Mouse (Mus musculus): ENCODE results near the gene Zcchc3. TPM values are rescaled to one million over a fixed set of nuclear protein-coding genes. Genes with fewer than 3 reads are reported as not detected.

The Zcchc3 gene
- polyA plus RNA-seq, 1 experiment: 0.90 TPM

DNA sequence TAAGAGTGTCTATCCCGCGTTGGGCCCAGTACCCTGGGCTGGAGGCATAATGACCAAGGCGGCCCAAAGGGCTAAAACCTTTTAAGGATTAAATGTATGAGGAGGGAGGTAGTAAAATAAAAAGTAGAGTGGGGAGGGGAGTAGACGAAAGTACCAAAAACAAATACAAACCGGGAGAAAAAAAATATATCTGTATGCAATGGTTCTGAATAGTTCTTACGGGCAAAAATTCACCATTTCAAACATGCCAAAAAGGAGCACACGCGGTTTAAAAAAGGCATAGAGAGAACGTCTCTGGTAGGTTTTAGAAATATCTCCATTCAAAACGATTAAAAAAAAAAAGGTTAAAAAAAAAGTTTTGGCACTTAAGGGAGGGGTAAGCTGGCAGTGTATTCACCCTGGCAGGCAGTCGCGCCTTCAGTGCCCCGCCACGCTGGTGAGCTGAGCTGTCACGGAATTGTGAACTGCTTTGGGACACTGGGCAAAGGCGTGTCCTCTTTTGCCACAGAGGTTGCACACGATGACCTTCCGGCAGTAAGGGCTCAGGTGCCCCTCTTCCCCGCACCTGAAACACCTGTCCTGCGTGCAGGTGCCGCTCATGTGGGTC is 1.6 kb downstream of the Zcchc3 start:
- TF ChIP-seq TAL1 (IDR thresholded peaks at IDR 0.05; ENCODE audit: low read length) (no peak), GATA1 (IDR thresholded peaks at IDR 0.05; ENCODE audit: low read length) (no peak)
- Histone ChIP-seq H3K9me3 (ENCODE audit: control insufficient read depth, low read length) (peaks cover 7% of the 10 kb centered on the region), H3K4me1 (ENCODE audit: control insufficient read depth) (peaks cover 56% of the 10 kb centered on the region), H3K27me3 (ENCODE audit: control insufficient read depth) (no peaks in the 10 kb centered on the region), H3K36me3 (ENCODE audit: control insufficient read depth) (peaks cover 25% of the 10 kb centered on the region), H3K4me3 (replicated peaks) (peak overlapping the region; percentile 90)

DNA sequence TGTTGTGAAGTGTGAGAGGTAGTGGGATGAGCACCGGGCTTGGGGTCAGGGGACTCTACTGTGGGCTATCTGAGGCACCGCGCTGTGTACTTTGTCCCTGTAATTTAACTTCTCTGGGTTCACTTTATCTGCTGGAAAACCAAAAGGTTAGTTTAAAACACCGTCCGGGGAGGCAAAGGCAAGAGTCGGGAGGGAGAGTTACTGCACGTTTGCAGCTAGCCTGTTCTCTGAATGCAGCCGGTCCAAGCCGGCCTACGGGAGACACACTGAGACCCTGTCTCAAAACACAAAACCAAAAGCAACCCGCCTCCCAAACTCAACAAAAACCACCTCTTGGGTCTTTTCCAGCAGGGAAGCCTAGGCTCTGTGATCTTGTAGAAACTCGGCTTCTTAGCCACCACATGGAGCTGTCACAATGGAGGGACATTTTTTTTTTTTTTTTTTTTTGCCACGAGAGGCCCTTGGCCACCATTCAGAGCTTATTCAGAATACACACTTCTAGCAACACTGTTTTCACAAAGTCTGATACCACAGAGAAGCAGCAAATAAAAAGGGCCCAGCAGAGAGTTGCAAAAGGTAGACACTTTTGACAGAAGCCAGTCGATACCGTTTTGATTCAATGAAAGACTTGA is 2.2 kb downstream of the Zcchc3 start:
- peaks cover 7% of the 10 kb centered on the region for H3K9me3 ChIP-seq (ENCODE audit: control insufficient read depth, low read length)

DNA sequence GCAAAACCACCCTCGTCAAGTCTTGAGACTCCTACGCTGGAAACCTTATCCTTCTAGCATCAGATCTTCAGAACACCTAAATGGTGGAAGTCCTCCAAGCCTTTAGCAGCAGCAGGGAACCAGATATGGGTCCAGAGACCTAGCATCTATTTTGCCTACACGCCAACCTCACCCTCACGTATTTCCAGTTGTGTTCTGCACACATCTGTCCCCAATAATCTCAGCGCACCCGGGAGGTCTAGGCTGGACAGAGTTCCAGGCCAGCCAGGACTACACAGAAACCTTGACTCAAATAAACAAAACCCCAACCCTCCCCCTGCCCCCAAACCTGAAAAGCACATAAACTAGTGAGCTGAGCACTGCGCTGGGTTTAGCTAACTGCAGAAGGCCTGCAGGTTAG is 3.4 kb downstream of the Zcchc3 start:
- TF ChIP-seq TAL1 (IDR thresholded peaks at IDR 0.05; ENCODE audit: low read length): no peak
- TF ChIP-seq GATA1 (IDR thresholded peaks at IDR 0.05; ENCODE audit: low read length): no peak
- H3K4me3 ChIP-seq (replicated peaks): peak overlapping the region; percentile 42
- peaks cover 63% of the 10 kb centered on the region for H3K4me1 ChIP-seq (ENCODE audit: control insufficient read depth)
- peaks cover 7% of the 10 kb centered on the region for H3K9me3 ChIP-seq (ENCODE audit: control insufficient read depth, low read length)
- H3K36me3 ChIP-seq (ENCODE audit: control insufficient read depth): peaks cover 25% of the 10 kb centered on the region
- H3K27me3 ChIP-seq (ENCODE audit: control insufficient read depth): no peaks in the 10 kb centered on the region

More for the DNA sequence above, 2.2 kb downstream of the Zcchc3 start:
- Histone ChIP-seq H3K36me3 (ENCODE audit: control insufficient read depth) (peaks cover 25% of the 10 kb centered on the region), H3K27me3 (ENCODE audit: control insufficient read depth) (no peaks in the 10 kb centered on the region), H3K4me1 (ENCODE audit: control insufficient read depth) (peaks cover 56% of the 10 kb centered on the region), H3K4me3 (replicated peaks) (peak overlapping the region; percentile 90)
- TF ChIP-seq TAL1 (IDR thresholded peaks at IDR 0.05; ENCODE audit: low read length): no peak
- TF ChIP-seq GATA1 (IDR thresholded peaks at IDR 0.05; ENCODE audit: low read length): no peak

DNA sequence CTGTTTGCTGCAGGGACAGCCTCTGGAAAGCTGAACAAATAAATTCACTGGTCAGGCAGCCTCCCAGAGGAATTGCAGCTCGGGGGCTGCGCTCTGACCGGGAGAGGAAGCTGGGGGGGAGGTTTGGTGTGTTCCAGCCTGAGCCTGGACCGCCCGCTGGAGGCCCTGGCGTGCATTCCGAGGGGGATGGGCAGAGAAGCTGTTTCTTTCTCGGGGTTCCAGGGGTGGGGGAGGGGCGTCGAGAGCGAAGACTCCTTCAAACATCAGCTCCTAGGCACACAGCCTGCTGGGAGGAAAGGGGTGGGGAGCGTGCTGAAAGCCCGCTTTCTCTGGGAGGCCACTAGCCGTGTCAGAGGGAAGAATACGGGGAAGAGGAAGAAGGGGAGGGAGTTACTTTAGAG is 3.9 kb downstream of the Zcchc3 start:
- Histone ChIP-seq H3K4me3 (replicated peaks) (peak overlapping the region; percentile 25), H3K36me3 (ENCODE audit: control insufficient read depth) (peaks cover 22% of the 10 kb centered on the region), H3K9me3 (ENCODE audit: control insufficient read depth, low read length) (peaks cover 3% of the 10 kb centered on the region), H3K27me3 (ENCODE audit: control insufficient read depth) (no peaks in the 10 kb centered on the region), H3K4me1 (ENCODE audit: control insufficient read depth) (peaks cover 68% of the 10 kb centered on the region)
- no peak for TF ChIP-seq TAL1 (IDR thresholded peaks at IDR 0.05; ENCODE audit: low read length)
- TF ChIP-seq GATA1 (IDR thresholded peaks at IDR 0.05; ENCODE audit: low read length): no peak

DNA sequence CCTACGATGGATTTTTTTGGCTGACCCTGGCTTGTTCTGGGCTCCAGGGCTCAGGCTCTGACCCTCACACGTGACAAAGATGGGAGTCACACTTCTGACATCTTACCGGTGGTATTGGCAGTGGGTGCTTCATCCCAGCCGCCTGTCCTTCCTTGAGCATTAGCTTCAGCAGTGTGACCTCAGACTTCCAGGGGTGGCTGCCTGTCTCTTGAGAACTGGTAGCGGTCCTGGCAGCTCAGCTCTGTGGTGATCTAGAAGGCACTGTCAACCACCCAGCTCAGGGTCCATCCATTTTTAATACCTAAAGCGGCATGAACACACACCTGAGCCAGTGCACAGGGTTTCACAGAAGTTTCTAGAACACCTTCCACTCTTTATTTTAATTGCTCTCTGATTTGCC is 5.0 kb downstream of the Zcchc3 start:
- H3K27me3 ChIP-seq (ENCODE audit: control insufficient read depth): no peaks in the 10 kb centered on the region
- no peaks in the 10 kb centered on the region for H3K9me3 ChIP-seq (ENCODE audit: control insufficient read depth, low read length)
- H3K4me3 ChIP-seq (replicated peaks): no peak overlapping the region
- no peak for TF ChIP-seq TAL1 (IDR thresholded peaks at IDR 0.05; ENCODE audit: low read length)
- no peak for TF ChIP-seq GATA1 (IDR thresholded peaks at IDR 0.05; ENCODE audit: low read length)
- peaks cover 70% of the 10 kb centered on the region for H3K4me1 ChIP-seq (ENCODE audit: control insufficient read depth)
- peaks cover 21% of the 10 kb centered on the region for H3K36me3 ChIP-seq (ENCODE audit: control insufficient read depth)

DNA sequence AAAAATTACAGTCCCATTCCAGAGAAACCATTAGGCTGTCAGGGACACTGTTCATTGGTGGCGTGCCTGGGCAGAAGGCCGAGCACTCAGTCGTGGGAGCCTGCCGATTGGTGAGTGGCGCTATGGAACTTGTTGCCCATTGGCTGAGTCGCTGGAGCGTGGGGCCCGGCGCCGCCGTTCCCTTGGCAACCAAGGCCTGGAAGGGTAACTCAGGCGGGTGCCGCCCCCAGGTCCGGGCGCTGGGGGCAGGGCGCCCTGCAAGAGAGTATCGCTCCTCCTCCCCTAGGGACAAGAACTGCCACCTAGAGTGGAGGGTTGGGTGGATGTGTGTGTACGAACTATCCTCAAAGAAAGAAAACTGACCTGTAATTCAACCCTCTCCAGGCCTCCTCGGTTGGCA is 8.7 kb downstream of the Zcchc3 start:
- no peak for TF ChIP-seq TAL1 (IDR thresholded peaks at IDR 0.05; ENCODE audit: low read length)
- TF ChIP-seq GATA1 (IDR thresholded peaks at IDR 0.05; ENCODE audit: low read length): no peak
- Histone ChIP-seq H3K4me1 (ENCODE audit: control insufficient read depth) (peaks cover 58% of the 10 kb centered on the region), H3K36me3 (ENCODE audit: control insufficient read depth) (peaks cover 7% of the 10 kb centered on the region), H3K4me3 (replicated peaks) (peak overlapping the region; percentile 64), H3K27me3 (ENCODE audit: control insufficient read depth) (no peaks in the 10 kb centered on the region), H3K9me3 (ENCODE audit: control insufficient read depth, low read length) (no peaks in the 10 kb centered on the region)

DNA sequence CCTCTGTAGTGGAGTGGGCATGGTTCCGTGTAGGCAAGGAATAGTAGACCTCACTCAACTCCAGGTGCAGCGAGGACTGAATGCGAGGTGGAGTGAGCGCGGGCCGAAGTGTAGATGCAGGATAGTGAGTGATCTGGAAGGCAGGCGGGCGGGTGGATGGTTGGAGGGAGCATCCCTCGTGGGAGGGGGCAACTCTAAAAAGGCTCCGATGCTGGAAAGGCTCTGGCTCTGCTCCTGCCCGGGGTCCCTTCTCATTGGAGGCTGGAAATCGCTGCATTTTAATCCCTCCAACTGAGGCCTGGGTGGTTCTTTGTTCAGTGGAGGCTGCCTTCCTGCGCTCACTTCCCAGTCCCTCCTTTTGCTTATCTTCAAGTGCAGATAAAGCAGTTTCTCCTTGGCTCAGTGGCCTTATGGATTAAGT is 15.7 kb downstream of the Zcchc3 start:
- peak overlapping the region; percentile 81 for H3K4me3 ChIP-seq (replicated peaks)
- H3K4me1 ChIP-seq (ENCODE audit: control insufficient read depth): peaks cover 67% of the 10 kb centered on the region
- H3K36me3 ChIP-seq (ENCODE audit: control insufficient read depth): no peaks in the 10 kb centered on the region
- H3K9me3 ChIP-seq (ENCODE audit: control insufficient read depth, low read length): no peaks in the 10 kb centered on the region
- no peaks in the 10 kb centered on the region for H3K27me3 ChIP-seq (ENCODE audit: control insufficient read depth)
- TF ChIP-seq TAL1 (IDR thresholded peaks at IDR 0.05; ENCODE audit: low read length) (no peak), GATA1 (IDR thresholded peaks at IDR 0.05; ENCODE audit: low read length) (no peak)

DNA sequence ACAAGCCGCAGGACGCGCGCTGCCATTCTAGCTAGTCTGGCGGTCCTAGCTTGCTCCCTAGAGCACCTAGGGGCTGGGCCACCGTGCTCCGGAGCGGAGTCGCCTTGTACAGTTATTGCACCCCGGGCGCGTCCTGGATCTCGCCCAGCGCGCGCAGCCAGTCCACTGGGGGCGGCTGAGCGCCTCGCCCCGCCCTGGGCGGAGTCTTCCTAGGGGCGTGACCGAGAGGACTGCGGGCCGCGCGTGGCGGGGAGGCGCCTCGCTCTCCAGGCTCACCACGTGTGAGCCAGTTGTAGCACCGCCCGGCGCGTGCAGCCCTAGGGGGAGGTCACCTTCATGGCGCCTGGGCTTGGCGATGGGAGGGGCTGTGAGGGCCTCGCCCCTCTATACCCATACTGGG is 16.1 kb downstream of the Zcchc3 start:
- H3K27me3 ChIP-seq (ENCODE audit: control insufficient read depth): no peaks in the 10 kb centered on the region
- no peaks in the 10 kb centered on the region for H3K9me3 ChIP-seq (ENCODE audit: control insufficient read depth, low read length)
- H3K4me3 ChIP-seq (replicated peaks): peak overlapping the region; percentile 81
- H3K4me1 ChIP-seq (ENCODE audit: control insufficient read depth): peaks cover 67% of the 10 kb centered on the region
- TF ChIP-seq TAL1 (IDR thresholded peaks at IDR 0.05; ENCODE audit: low read length): no peak
- no peak for TF ChIP-seq GATA1 (IDR thresholded peaks at IDR 0.05; ENCODE audit: low read length)
- no peaks in the 10 kb centered on the region for H3K36me3 ChIP-seq (ENCODE audit: control insufficient read depth)

DNA sequence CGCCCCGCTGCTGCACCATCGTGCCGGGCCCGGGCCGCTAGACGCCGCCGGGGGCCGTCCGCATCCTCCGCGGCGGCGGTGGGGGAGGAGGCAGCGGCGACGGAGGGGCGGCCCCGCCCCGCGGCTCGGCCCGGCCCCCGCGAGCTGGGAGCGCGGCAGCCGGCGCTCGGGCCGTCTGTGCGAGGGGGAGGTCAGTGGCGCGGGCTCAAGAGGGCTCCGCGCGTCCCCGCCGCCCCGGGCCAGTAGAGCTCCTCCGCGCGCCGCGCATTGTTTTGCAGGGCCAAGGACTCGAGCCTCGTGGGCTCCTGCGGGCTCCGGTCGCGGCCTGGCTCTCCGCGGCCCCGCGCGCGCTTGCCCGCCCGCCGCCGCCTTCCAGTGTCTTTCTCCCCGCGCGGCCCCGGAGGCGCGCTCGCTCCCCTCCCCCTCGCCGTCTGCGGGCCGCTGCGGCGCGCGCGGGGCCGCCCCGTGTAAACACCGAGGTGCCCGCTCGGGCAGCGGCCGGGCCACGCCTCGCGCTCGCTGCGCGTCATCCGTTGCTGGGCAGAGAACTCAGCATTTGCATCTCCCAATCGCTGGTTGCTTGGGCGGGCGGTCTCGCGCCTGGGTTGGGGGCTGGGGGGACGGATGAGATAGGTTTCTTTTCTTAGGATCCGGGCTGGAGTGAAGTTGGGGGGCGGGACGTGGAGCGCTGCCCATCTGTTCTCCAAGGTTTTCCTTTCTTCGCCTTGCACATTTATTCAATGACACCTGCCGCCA is 17.0 kb downstream of the Zcchc3 start, which contains the start of gene Sox12:
Sox12 (minus strand) TSS at position 384 of the 756 bp plus-strand sequence.
- peaks cover 64% of the 10 kb centered on the region for H3K4me1 ChIP-seq (ENCODE audit: control insufficient read depth)
- no peaks in the 10 kb centered on the region for H3K27me3 ChIP-seq (ENCODE audit: control insufficient read depth)
- no peaks in the 10 kb centered on the region for H3K36me3 ChIP-seq (ENCODE audit: control insufficient read depth)
- peak within 1 kb of the TSS; percentile 81 for H3K4me3 ChIP-seq (replicated peaks)
- no peak for TF ChIP-seq GATA1 (IDR thresholded peaks at IDR 0.05; ENCODE audit: low read length)
- no peak for TF ChIP-seq TAL1 (IDR thresholded peaks at IDR 0.05; ENCODE audit: low read length)
- no peaks in the 10 kb centered on the region for H3K9me3 ChIP-seq (ENCODE audit: control insufficient read depth, low read length)
